Mouse (Mus musculus) cerebellum, postnatal 4 days (tissue): ENCODE data around the gene Sdc3.
A peak's percentile ranks its signal among the peaks of the same experiment; 100 is the strongest.

Experiments used
- DNase-seq, 2 experiments: peaks; one replicate each; pipeline ENCODE4 v3.0.0; 2022; ENCODE audit warnings: low spot score in 2 of 2, mixed read lengths in 1 of 2

Sdc3 gene

DNA sequence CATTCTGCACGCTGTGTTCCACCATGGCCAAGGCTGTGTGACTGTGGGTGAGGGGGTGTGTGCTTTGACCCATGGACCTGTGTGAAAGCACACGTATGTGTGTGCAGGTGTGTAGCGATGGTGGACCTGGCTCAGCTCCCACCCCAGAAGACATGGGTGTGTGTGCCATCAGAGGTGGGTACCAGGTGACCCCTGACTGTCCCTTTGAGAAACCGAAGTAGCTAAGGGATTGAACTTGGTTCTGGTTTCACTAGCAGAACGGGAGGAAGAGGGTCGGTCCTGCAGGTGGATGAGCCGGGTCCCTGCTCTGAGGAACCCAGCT lies 804 bp downstream of the Sdc3 start:
- DNase-seq, result no peak

DNA sequence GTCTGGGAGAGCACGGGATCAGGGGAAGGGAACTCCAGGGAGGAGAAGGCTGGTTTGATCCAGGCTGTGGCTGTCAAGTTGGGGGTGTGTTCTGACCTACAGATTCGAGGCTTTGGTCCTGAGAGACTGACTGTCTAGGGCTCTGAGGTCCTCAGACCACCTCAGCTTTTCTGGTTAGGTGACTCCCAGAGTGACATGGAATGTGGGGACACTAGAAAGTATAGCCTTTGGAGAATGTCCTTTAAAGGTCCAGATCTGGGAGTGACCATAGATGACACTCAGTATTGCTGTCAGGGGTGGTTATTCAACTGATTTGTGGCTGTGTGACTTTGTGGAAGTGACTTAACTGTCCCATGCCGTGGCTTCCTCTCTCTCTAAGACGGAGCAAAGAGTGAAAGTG lies 2.4 kb downstream of the Sdc3 start:
- no peak for DNase-seq

DNA sequence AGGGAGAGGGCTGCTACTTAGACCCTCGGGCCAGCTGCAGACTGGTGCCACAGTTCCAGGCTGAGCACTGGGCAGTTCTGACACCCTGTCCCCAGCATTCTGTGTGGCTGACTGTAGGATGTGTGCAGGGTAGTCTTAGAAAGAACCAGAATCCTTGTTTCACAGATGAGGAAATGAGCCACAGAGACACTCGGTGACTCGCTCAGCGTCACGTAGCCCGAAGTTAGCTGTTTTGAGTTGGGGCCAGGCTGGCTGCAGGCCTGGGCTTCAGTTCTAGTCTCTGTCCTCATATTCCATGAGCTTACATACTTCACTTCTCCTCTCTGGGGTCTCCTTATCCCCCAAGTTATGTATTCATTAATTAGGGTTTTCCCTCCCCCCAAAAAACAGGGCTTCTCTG lies 3.6 kb downstream of the Sdc3 start:
- no peak for DNase-seq

DNA sequence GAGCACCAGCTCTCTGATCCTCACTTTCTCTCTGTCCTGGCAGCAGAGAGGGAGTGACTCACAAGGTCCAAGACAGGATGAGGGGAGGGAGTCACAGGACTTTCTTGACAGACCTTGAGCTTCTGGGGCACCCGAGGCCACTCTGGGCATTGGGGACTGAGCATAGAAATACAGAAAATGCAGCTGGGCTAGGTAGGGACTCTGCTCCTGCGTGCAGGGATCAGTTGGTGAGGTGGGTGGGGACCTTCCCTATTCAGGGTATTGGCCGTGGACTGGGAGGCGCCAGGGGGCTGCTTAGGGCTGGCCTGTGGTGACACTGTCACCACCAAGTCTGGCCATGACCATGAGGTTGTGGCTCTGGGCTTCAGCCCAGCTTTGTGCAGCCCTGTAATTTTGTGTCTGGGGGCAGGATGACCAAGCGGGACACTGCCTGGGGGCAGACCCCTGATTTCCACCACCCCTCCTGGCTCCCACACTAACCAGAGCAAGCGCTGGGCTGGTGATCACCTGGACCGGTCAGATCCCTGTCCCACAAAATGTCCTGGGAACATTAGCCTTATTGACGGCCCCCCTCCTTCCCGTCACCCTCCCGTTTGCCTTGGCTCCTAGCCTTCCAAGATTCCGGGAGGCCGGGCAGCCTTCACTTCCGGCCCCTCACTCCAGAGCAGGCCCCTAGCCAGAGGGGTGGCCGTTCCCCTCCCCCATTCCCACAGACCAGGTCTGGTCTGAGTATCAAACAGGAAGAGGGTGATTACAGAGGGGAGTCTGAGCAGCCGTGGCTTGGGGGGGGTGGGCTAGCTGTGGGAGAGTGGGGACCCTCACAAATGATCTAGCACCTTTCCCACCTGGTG lies 5.1 kb downstream of the Sdc3 start:
- DNase-seq, result no peak

DNA sequence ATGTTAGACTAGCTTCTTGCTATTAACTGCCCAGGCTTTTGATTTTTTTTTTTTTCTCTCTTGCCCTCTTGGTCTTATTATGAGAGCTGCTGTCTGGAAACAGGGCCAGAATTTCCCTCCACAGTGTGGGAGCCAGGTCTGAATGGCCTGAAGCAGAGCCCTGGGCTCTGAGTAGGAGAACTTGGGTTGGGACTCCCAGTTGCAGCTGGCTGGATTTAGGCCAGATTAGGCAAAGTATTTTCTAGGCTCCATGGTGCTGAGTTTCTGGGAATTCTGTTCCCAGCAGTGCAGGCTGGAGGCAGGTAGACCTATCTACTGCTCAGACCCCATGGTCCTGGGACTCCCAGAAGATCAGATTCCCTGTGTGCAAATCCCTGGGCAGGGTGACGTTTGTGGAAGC lies 6.1 kb downstream of the Sdc3 start:
- no peak for DNase-seq

DNA sequence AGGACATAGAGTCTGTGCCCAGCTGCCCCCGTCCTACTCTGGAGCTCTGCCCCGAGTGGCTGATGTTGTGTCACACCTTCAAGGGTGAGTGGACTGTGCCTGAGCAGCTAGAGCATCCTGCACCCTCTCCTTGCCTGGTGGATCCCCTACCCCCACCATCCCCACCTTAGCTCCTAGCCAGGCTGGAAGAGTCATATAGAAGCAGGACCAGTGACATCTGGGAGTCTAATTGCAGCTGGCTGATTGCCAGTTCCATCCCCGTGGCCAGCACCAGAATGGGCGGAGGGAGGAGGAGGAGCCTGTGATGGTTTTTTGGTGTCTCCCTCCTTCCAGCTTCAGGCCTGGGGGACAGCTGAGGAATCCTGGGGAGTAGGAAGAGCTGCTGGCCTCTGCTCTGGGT lies 6.8 kb downstream of the Sdc3 start:
- DNase-seq, result peak in 1 of 2 experiments; percentile 73

DNA sequence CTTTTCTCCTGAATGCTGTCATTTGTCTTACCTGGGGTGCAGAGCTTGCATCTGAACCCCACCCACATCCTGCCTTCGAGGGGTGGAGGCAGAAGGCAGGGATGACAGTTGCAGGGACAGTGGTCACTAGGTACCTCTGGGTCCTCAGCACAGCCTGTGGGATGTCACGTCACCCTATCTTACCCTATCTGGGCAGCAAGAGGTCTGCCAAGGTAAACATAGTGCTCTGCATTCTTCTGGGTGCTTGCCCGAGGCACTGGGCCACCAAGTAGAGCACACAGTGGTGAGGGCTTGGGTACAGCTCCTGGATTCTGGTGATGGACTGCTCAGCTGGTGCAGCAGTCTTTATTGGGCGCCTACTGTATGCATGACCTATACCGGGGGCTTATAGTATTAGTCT lies 7.2 kb downstream of the Sdc3 start:
- DNase-seq, result no peak

DNA sequence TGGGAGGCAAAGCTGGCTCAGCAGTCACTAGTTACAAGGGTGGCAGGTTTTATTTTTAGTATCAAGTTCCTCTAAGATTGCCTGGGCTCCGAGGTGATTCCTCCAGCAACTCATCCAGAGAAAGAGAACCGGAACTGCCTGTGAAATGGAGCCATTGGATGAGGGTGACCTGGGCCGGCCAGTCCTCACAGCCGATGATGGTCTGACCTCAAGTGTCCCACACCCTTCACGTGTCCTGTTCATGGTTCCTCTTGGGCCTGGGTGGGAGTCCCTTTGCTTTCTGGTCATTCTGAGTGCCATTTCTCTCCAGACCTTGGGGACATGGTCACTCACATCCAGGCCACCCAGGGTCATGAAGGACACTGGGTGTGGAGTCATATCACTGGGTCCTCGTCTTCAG lies 7.8 kb downstream of the Sdc3 start:
- DNase-seq, result no peak

DNA sequence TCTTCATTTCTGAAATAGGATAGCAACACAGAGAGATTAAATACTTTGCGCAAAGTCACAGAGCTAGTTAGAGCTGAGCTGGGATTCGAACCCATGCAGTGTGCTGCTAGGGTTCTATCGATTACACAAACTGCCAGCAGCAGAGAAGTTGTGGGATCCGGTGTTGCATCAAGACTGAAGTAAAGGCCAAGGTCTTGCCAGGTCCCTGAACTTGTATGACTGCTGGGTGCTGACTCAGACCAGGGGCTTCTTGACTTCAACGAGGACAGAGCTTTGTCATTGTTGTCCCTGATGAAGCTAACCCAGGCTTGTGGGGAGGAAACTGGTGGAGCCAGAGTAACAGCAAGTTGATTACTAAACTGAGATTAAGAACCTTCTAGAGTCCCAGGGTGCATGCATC lies 8.9 kb downstream of the Sdc3 start:
- no peak for DNase-seq

DNA sequence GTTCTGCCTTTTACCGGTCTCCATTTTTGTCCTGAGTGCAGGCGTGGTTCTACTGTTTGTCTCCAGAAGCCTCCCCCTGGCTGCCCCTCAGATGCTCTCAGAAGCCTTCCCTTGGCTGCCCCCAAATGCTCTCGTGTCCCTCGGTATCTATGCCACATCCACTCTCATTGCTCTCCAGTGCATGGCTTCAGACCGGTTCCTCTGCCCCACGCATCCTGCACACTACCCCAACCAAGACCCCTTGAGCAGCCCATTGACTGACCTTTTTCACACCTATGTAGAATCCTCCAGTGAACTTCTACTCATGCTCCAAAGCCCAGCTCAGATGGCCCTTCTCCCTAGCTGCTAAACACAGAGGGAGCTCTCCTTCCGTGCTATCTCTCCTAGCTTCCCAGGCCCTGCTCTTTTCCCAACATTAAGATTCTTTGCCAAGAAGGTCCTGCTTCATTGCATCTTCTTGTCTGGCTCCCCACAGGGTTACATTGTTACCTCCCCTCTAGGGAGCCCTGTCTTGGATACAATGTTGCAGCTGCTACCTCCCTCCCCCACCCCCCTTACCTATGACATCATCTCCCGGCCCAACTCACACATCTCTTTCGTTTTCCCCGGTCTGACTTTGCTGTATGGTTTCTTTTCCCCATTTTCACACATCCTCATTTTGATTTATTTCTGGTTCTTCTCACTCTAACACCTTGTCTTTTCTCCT lies 9.4 kb downstream of the Sdc3 start:
- no peak for DNase-seq

DNA sequence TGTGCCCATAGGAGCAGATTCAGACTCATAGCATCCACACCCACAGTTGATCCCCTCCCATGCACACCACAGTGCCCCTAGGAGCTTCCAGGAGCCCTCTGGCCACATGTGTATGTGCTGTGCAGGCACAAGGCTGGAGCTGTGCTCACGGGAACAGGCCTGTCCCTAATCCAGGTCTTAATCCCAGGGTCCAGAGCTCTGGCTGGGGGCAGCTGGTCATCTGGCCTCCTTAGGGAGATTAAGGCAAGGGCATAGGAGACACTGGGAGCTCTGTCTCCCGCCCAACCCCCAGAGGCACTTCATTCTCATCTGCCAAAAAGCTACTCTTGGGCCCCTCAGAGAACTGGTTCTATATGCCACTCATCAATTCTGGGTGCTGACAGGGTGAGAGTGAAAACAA lies 11.3 kb downstream of the Sdc3 start:
- no peak for DNase-seq

DNA sequence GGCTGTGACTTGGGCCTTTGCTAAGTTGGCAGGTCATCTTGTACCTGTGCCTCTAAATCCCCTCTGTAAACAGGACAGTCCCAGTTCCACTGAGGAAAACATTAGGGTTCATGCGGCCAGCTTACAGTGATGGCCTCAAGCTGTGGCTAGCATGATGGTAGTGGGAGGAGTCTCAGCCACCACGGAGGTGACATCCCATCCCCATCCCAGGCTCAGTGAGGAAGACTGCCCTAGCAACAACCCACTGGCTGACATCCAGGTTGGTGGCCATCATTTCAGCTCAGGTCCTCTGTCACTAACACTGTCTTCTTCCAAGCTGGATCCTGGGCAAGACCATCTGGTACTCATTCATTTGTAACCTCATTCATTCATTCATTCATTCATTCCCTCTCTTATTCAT lies 12.0 kb downstream of the Sdc3 start:
- peak in 1 of 2 experiments; percentile 60 for DNase-seq

DNA sequence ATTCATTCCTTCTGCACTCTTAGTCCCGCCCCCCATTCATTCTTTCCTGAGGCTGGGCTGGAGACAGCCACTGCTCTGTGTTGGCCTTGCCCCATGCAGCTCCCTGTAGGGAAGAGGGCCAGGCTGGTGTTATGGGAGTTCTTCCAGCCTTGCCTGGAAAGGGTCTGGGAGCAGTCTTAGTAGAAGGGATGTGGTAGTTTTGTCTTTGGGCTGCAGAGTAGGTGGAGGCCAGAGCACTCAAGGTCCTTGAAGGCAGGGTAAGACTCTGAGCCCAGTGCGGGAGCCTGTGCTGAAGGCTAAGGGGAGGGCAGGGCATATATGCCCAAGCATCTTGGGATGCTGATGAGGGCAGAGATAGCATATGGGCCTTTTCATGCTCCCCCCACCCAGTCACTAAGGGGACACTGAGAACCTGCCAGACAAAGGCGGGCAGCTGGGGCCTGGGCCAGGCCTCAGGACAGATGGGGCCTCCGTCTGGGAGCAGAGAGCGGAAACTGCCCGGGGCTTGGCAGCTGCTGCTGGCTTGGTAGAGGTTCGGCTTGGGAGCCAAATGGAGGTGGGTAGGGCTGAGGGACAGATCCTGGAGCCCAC lies 12.5 kb downstream of the Sdc3 start:
- DNase-seq, result peak; percentile 70 to 91

DNA sequence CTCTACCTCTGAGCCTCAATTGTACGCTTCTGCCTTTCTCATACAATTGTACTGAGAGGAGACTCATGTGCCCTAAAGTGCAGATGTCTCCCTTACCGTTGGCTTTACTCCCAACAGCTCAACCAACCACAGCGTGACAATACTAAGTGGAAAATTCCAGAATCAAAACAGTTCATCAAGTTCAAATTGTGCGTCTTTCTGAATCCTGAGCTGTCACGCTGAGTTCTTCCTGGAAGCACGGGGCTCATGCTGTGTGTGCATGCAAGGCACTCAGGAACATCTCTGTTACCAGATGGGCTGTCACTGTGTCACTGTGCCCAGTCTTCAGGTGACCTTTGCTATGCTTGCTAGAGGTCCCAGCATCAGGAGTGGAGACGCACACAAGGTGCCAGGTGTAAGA lies 13.4 kb downstream of the Sdc3 start:
- no peak for DNase-seq

DNA sequence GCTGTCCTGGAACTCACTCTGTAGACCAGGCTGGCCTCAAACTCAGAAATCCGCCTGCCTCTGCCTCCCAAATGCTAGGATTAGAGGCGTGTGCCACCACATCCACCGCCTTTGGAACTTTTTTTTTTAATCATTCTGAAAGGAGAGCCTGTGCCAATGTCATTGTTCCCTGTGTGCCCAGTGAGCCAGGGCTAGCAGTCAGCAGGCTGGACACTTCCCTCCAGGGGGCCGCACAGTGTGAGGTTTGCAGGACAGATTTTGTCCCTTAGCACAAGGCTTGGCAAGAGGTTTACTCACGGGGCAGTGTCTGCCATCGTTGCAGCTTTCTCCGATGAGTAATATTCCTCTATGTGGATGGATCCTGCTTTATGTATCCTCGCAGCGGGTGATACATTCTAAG lies 14.4 kb downstream of the Sdc3 start:
- DNase-seq, result no peak

DNA sequence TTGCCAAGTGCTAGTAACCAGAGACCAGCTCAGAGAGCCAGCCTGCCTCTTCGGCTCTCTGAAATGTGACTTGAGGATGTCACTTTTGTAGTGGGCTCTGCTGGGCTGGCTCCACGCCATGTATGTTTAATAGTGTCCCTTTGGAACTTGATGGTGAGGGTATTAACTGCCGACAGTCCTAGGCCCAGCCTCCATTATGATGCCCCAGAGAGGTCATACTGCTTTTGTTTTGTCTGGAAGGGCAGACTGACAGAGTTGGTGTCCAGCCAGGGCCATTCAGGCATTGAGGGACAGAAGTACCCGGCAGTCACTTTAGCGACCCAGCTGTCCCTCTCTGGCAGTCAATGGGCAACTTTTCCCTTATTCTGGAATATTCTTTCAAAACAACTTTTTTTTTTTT lies 17.4 kb downstream of the Sdc3 start:
- peak in 1 of 2 experiments; percentile 60 for DNase-seq

DNA sequence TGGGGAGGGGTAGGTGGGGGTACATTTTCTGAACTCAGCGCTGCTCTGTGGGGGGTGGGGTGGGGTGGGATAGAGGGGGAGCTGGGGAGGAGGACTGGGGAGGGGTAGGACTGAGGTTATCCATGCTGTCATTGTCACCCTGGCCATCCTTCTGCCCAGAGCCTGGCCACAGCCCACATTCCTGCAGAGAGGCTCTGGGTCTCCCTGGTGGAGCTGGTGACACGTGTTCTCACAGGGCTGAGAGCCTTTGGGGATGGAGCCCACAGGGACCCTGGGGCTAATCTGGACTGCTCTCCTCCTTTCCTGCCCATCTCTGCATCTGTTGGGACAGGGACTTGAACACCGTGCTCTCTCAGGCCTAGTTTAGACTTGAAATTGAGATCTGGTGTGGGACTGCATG lies 18.5 kb downstream of the Sdc3 start:
- DNase-seq, result no peak

DNA sequence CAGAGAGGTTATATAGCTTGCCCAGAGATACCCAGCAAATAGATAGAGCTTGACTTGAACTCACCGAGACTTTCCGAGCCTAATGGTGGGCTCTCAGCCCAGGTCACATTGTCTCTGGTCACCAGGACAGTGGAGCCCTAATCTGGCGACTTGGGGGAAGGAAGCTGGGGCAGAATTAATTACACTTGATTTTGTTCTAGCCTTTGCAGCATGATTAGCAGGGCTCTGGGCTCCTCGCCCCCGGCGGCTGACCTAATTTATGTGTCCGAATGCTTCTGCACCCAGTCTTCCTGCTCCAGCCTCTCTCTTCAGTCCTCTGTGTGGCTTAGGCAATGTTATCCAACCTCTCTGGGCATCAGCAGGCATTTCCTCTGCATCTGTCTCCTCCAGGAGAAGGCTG lies 19.0 kb downstream of the Sdc3 start:
- DNase-seq, result no peak

DNA sequence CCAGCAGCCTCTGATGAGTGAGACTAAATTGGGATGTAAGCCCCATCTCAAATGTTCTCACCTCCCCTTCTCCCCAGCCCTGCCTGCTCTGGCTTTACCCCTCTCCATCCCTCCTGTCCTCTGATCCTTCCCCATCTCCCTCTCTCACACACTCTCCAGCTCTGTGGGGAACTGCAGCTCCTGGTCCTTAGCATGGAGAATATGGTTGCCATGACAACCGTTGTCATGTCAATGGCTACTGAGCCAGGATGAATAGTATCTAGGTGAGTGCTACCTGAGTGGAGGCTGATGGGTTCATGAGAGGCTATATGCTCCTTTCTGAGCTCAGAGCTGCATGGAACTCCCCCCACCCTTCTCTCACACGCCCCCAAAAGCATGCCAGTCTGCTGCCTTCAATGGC lies 21.6 kb downstream of the Sdc3 start:
- DNase-seq, result no peak

DNA sequence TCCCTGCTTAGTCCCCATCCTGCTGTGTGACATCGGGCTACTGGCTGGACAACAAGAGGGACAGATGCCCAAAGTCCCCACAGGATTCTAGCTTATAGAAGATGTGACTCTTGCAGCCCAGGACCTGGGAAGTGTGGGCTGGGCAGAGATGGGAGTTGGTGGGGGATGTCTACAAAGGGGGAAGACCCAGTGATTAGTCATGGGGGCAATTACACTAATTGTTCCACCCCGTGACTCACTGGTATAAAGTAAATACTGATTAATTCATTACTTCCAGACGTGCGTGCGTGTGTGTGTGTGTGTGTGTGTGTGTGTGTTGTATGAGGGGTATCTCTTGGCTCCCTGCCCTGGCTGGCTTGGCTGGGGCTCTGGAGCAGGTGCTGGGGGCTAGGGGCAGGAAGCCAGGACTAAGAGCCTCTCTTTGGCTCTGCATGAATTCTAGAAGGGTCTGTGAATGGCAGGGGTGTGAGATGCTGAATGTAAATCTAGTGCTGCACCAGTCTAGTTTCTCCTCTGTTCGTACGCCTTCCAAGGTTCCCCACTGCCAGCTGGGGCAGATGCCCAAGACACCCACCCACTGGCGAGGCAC lies 22.5 kb downstream of the Sdc3 start:
- peak; percentile 63 to 89 for DNase-seq

DNA sequence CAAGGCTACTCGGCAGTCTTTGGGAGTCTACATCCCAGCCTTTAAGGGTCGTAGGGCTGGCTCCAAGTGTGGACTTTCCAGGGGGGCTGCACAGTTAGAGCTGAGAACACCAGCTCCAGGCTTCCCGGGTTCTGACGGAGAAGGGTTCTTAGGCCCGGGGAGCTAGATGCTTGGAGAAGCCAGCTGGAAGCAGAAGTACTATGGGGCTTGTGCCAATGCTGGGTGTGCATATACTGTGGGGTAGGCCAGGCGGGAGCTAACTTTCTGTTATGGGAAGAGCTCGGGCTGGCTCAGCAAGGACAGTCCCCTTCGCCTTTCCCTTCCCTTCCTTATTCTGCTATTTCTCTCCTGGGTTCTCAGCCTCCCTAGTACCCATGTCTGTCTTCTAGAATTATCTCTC lies 23.5 kb downstream of the Sdc3 start:
- no peak for DNase-seq

DNA sequence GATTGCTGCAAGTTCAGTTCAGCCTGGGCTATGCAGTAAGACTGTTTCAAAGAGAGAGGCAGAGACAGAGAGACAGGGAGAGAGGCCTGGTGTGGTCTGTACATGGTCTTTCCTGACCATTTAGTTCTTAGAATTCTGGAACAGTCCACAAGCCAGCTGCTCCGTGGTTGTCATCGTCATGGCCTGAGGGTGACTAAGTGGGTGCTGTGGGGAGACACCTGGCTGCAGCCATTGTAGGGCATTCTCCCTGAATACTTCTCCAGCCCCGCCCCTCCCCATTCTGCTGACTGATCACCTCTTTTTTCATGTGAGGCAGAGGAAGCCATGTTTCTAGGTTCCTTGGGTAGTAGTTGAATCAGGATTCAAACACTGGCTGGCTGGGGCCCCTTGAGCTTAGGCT lies 27.5 kb downstream of the Sdc3 start:
- DNase-seq, result no peak
